Mouse (Mus musculus): ENCODE measurements around the gene Insig2.

GRCm38 (mm10) chr1:121350616-121351015, 18.2 kb upstream of the Insig2 start:
- TF ChIP-seq POLR2A (IDR thresholded peaks at IDR 0.05; ENCODE audit: low read depth, low read length) (no peak), CTCF (conservative IDR thresholded peaks at IDR 0.05; ENCODE audit: insufficient read depth, insufficient read length, low read depth, low read length) (no peak)

Measured in kidney, adult 2 months (tissue).